Mouse (Mus musculus) midbrain, postnatal 0 days (tissue): ENCODE results near the gene Edc4. TPM values are rescaled to one million over a fixed set of nuclear protein-coding genes. Genes with fewer than 3 reads are reported as not detected.
A peak's percentile ranks its signal among the peaks of the same experiment; 100 is the strongest.

Experiments used
- ATAC-seq: fragments of 200-750 bp; cut with Nextera tagmentation; 2 replicates; pipeline ENCODE4 v1.8.0; 2017; ENCODE audit warnings: moderate number of reproducible peaks, mild to moderate bottlenecking, moderate TSS enrichment, moderate library complexity; ENCODE audit not compliant: low FRiP score
- DNase-seq: peaks from one replicate; pipeline ENCODE4 v3.0.0-alpha.2; 2015; ENCODE audit warnings: low spot score
- H3K27ac ChIP-seq: fragments of 300-500 bp; sonication (generic); 2 replicates; pipeline ENCODE4 v1.5.1; 2014; ENCODE audit warnings: low read depth, mild to moderate bottlenecking, low read length, mixed read lengths
- H3K27me3 ChIP-seq: fragments of 300-500 bp; sonication (generic); 2 replicates; pipeline ENCODE4 v1.6.1; 2014; ENCODE audit warnings: low read length, control low read depth, mixed read lengths; ENCODE audit not compliant: insufficient read depth
- H3K36me3 ChIP-seq: fragments of 300-500 bp; sonication (generic); 2 replicates; pipeline ENCODE4 v1.6.1; 2014; ENCODE audit warnings: low read length, control low read depth, mixed read lengths; ENCODE audit not compliant: insufficient read depth
- H3K4me1 ChIP-seq: fragments of 300-500 bp; sonication (generic); 2 replicates; pipeline ENCODE4 v1.6.1; 2014; ENCODE audit warnings: mild to moderate bottlenecking, control low read depth, antibody characterized with exemption, low read length, mixed read lengths; ENCODE audit not compliant: insufficient read depth
- H3K4me2 ChIP-seq: fragments of 300-500 bp; sonication (generic); 2 replicates; pipeline ENCODE4 v1.6.1; 2014; ENCODE audit warnings: low read depth, mild to moderate bottlenecking, low read length, mixed read lengths; ENCODE audit not compliant: poor library complexity, severe bottlenecking
- H3K4me3 ChIP-seq: fragments of 300-500 bp; sonication (generic); 2 replicates; pipeline ENCODE4 v1.5.1; 2014; ENCODE audit warnings: low read depth, mild to moderate bottlenecking, low read length, moderate library complexity
- H3K9ac ChIP-seq: fragments of 300-500 bp; sonication (generic); replicated peaks from 2 replicates; pipeline ENCODE4 v1.6.1; 2014; ENCODE audit warnings: mild to moderate bottlenecking, low read length, moderate library complexity, mixed read lengths; ENCODE audit not compliant: poor library complexity, severe bottlenecking
- H3K9me3 ChIP-seq: fragments of 300-500 bp; sonication (generic); 2 replicates; pipeline ENCODE4 v1.6.1; 2016; ENCODE audit warnings: low read length, control low read depth
- CTCF ChIP-seq: IDR thresholded peaks from 2 replicates; pipeline ENCODE4 v1.5.1; 2016; ENCODE audit warnings: antibody characterized with exemption, mild to moderate bottlenecking
- WGBS: fragments of 180-500 bp; shearing (Covaris S2); extraction: QIAGEN DNeasy Blood & Tissue Kit; methylation state at CpG from one replicate; pipeline ENCODE4 v1.1.7; 2014; 5-methylcytosine and 5-hydroxymethylcytosine counted together
- polyA plus RNA-seq: library from polyadenylated mRNA; unstranded; fragments of >200 nt; fragmentation: Nextera tagmentation; extraction: Ambion mirVana; gene quantifications from 2 replicates; pipeline ENCODE4 v1.2.1, GENCODE M21; 2015
- total RNA-seq: library from RNA; depleted of rRNA; stranded (reverse); fragments of >200 nt; gene quantifications from 2 replicates; pipeline ENCODE4 v1.2.3, GENCODE M21; 2014

Edc4 gene
- total and polyA plus RNA-seq, 2 experiments from 2014 or later: 45.4 to 125 TPM

DNA sequence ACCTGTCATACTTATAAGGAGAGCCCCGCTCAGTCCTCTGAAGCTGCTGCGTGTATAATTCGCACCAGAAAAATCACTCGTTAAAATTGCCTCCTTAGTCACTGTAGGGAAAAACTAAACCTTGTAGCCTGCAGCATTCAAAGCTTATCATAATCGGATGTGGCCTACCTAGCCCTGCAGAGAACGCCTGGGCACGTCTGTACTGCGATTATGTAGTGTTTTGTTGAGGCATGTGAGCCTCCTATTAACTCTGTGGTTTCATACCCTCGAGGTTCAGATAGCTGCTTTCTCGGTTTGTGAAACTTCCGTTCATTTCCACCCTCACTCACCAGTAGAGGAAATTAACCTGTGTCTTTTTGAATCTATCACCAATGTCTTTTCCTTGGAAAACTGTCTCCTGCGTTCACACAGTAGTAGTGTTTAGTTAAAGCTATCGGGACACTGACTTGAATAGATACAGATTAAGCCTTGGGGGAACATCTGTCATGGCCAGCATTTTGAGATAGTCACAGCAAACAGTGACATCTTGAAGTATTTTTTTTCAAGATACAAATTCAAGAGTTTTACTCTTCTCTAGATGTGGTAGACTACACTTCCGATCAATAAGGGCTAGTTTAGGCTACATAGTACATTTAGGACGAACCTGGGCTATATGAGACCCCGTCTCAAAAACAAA, 20.4 kb downstream of the Edc4 start:
- ATAC-seq (no peak), DNase-seq (peak; percentile 10)
- H3K27ac ChIP-seq: peak overlapping the region; percentile 88
- WGBS: 33% methylated on average over 16 of the region's 16 CpGs
- no peak for TF ChIP-seq CTCF
- H3K36me3 ChIP-seq: no peaks in the 10 kb centered on the region
- peak overlapping the region; percentile 98 for H3K9ac ChIP-seq
- H3K27me3 ChIP-seq: no peaks in the 10 kb centered on the region
- H3K4me2 ChIP-seq: peak overlapping the region; percentile 64
- H3K4me3 ChIP-seq: peak overlapping the region; percentile 93
- no peaks in the 10 kb centered on the region for H3K4me1 ChIP-seq
- no peaks in the 10 kb centered on the region for H3K9me3 ChIP-seq

- Histone ChIP-seq H3K27ac (no peak overlapping the region), H3K4me2 (no peak overlapping the region), H3K4me1 (no peaks in the 10 kb centered on the region), H3K36me3 (no peaks in the 10 kb centered on the region), H3K9me3 (no peaks in the 10 kb centered on the region), H3K27me3 (no peaks in the 10 kb centered on the region), H3K4me3 (no peak overlapping the region), H3K9ac (no peak overlapping the region)
- no peak for ATAC-seq
- WGBS: 92% methylated on average over 3 of the region's 3 CpGs
- TF ChIP-seq CTCF: no peak
- no peak for DNase-seq
Measured at GRCm38 (mm10) chr8:105919390-105919789, 38.7 kb downstream of the Edc4 start.

DNA sequence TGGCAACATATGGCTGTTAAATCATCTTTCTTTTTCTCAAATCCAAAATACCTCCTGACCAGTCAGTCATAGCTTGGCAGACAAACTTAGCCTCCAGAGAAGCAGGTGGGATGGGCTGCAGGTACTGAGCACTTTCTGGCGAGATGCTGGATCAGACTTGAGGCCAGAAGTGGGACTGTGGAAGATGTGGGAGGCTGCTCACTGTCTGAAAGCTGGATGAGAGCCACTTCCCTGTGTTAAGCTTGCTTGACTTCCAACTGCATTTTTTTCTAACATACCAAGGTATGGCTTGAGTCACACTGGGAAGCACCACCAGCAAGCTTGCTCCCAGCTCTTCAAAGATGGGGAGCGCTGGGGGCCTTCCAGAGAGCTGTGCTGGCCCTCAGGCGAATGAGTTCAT, 44.4 kb downstream of the Edc4 start:
- WGBS: 75% methylated on average over 3 of the region's 3 CpGs
- H3K27me3 ChIP-seq: no peaks in the 10 kb centered on the region
- H3K36me3 ChIP-seq: 0 out of 2 replicates have a peak, but pooled peaks cover 5% of the 10 kb centered on the region
- DNase-seq (no peak), ATAC-seq (no peak)
- no peak overlapping the region for H3K9ac ChIP-seq
- H3K9me3 ChIP-seq: no peaks in the 10 kb centered on the region
- no peak overlapping the region for H3K4me2 ChIP-seq
- no peak overlapping the region for H3K4me3 ChIP-seq
- no peak for TF ChIP-seq CTCF
- no peaks in the 10 kb centered on the region for H3K4me1 ChIP-seq
- H3K27ac ChIP-seq: no peak overlapping the region

DNA sequence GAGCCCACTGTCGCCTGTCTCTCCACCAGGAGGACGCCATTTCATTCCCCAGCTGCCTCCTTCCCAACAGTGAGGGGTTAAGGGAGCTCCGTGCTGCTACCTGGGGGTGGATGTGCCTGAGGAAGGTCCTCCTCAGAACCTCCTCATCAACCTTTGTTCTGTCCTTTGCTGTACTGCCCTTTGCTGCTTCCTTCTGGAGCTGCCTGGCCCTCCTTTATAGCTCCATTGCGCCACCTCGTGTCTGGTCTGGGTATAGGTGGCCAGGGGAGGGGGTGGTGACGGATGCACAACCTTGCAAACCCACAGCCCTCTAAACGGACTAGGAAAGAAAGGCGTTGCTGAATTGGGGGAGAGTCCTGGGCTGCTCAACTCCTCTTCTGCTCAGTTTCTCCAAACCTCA, 49.9 kb downstream of the Edc4 start:
- ATAC-seq: peak; percentile 69
- no peak overlapping the region for H3K4me3 ChIP-seq
- WGBS: 17% methylated on average over 8 of the region's 8 CpGs
- peak overlapping the region; percentile 48 for H3K27ac ChIP-seq
- peaks cover under 1% of the 10 kb centered on the region; the same call in 1 of the 2 replicates for H3K4me1 ChIP-seq
- H3K27me3 ChIP-seq: no peaks in the 10 kb centered on the region
- TF ChIP-seq CTCF: peak; percentile 97
- H3K9ac ChIP-seq: no peak overlapping the region
- no peaks in the 10 kb centered on the region for H3K9me3 ChIP-seq
- peak; percentile 70 for DNase-seq
- H3K4me2 ChIP-seq: no peak overlapping the region
- H3K36me3 ChIP-seq: peaks cover 10% of the 10 kb centered on the region

- no peak for ATAC-seq
- Histone ChIP-seq H3K4me3 (no peak overlapping the region), H3K4me1 (peaks cover 4% of the 10 kb centered on the region), H3K27me3 (no peaks in the 10 kb centered on the region), H3K9ac (no peak overlapping the region), H3K27ac (no peak overlapping the region), H3K9me3 (no peaks in the 10 kb centered on the region), H3K4me2 (no peak overlapping the region), H3K36me3 (peaks cover 9% of the 10 kb centered on the region)
- no peak for TF ChIP-seq CTCF
- 97% methylated on average over 3 of the region's 3 CpGs for WGBS
- no peak for DNase-seq
Measured at GRCm38 (mm10) chr8:105931271-105931670, 50.6 kb downstream of the Edc4 start.

- Histone ChIP-seq H3K4me1 (peaks cover 4% of the 10 kb centered on the region), H3K27ac (no peak overlapping the region), H3K36me3 (peaks cover 5% of the 10 kb centered on the region), H3K4me3 (no peak overlapping the region), H3K4me2 (no peak overlapping the region), H3K9ac (no peak overlapping the region), H3K9me3 (no peaks in the 10 kb centered on the region), H3K27me3 (no peaks in the 10 kb centered on the region)
- ATAC-seq: no peak
- WGBS: 97% methylated on average over 11 of the region's 11 CpGs
- DNase-seq: no peak
- TF ChIP-seq CTCF: no peak
Measured at GRCm38 (mm10) chr8:105932525-105932924, 51.8 kb downstream of the Edc4 start.
